Mouse (Mus musculus): ENCODE results near the gene Npc2.

The Npc2 gene

DNA sequence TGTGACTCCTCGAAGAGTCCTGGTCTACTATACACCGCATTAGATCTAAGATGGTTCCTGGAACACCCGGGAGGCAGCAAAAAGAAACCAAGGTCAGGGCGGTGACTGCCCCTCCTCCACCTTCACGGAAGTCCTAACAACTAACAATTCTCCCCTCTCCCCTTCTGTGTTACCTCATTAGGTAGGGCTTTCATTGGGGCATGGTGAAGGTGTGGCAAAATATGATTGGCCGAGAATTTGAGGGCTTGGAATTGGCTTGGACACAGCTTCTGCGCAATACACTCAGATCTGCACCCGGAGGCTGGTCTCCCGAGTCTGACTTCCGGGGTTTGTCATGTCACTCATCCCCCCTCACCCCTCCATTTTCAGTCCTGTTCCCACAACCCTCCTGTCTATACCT is 44.5 kb downstream of the Npc2 start:
- DNase-seq (ENCODE audit: low spot score) = no peak

- no peak for DNase-seq (ENCODE audit: low spot score)
Measured at GRCm38 (mm10) chr12:84727434-84727833, 45.5 kb downstream of the Npc2 start.

- no peak for DNase-seq (ENCODE audit: low spot score)
Measured at GRCm38 (mm10) chr12:84726986-84727385, 46.0 kb downstream of the Npc2 start.

DNA sequence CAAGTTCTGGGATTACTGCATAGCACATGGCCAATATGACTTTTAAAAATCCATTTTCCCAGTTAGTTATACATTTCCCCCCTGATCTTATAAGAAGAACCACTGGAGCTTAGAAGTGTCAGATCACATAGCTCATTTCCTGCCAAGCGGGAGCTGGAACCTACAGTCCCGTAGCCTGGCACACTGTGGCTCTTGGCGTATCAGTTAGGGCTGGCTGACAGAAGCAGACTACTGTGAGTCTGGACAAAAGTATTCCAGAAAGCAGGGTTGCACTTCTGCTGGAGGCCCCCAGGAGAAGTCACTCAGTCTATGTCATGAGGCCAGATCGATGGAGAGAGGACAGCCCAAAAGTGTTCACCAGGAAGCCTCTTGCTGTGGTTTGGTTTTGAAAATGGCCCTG is 46.6 kb downstream of the Npc2 start:
- no peak for DNase-seq (ENCODE audit: low spot score)

- DNase-seq (ENCODE audit: low spot score) = no peak
Measured at GRCm38 (mm10) chr12:84718462-84719244, 54.3 kb downstream of the Npc2 start.

DNA sequence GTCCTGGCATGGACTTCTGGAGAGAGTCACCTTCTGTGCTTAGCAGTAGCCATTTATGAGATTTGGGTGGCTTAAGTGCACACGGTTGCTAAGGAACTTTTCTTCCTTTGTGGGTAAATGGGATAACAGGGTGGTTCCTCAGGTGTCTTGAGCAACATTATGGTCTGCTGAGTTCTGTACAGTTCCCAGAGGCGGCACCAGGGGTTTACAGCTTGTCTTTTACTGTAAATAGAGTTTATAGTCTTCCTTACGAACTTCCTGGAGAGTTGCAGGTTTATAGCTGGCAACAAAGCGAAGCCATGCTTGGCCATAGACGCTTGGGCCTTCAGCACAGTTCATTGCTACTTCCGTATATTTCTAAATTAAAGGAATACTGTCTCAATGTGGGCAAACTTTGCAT is 58.4 kb downstream of the Npc2 start:
- no peak for DNase-seq (ENCODE audit: low spot score)

DNA sequence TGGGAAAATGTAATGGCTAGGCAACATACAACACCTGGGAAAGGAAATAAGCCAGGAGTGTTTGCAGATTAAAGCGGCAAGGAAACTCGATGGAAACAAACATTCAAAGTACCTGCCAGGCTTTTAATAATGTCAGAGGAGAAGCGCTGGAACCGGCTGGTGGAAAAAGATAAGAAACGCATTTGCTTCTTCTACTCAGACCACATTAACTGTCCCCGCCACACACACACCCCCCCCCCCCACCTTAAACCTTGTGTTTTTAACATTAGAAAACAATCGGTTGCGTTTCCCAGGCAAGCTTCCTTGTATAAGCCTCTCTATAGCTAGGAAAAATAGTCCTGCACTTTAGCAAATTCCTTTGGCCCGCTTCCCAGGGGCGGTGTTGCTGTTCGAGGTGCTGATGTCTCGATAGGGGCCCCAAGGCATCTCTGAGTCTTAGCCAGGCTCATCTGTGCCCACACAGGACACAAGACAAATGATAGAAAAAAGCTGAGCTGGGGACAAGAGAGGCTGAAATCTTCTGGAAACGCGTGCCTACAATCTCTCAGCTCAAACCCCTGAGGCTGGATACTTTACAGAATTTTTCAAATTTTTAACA is 63.0 kb downstream of the Npc2 start:
- no peak for DNase-seq (ENCODE audit: low spot score)

- DNase-seq (ENCODE audit: low spot score) = no peak
Measured at GRCm38 (mm10) chr12:84707804-84708203, 65.1 kb downstream of the Npc2 start.

GRCm38 (mm10) chr12:84706886-84707285 is 66.1 kb downstream of the Npc2 start:
- no peak for DNase-seq (ENCODE audit: low spot score)
